Mouse (Mus musculus): Measurements from ENCODE around the gene Foxc2.
"Not testable (repeated sequence)": the region's sequence is repeated elsewhere in the genome, so short reads cannot be mapped to it uniquely, and the experiment has no call there.

The Foxc2 gene

GRCm38 (mm10) chr8:121119635-121120455 lies 3.9 kb downstream of the Foxc2 start:
- DNase-seq (ENCODE audit: low spot score), result no peak

GRCm38 (mm10) chr8:121120456-121121419 lies 4.8 kb downstream of the Foxc2 start:
- DNase-seq (ENCODE audit: low spot score), result no peak

GRCm38 (mm10) chr8:121121704-121122103 lies 5.7 kb downstream of the Foxc2 start:
- no peak for DNase-seq (ENCODE audit: low spot score)

- no peak for DNase-seq (ENCODE audit: low spot score)
Measured at GRCm38 (mm10) chr8:121122368-121122767, 6.4 kb downstream of the Foxc2 start.

- no peak for DNase-seq (ENCODE audit: low spot score)
Measured at GRCm38 (mm10) chr8:121123113-121123512, 7.1 kb downstream of the Foxc2 start.

GRCm38 (mm10) chr8:121124547-121125239 lies 8.7 kb downstream of the Foxc2 start:
- peak; percentile 27 for DNase-seq (ENCODE audit: low spot score)

- DNase-seq (ENCODE audit: low spot score), result peak; percentile 91
Measured at GRCm38 (mm10) chr8:121125311-121125876, 9.4 kb downstream of the Foxc2 start.

GRCm38 (mm10) chr8:121126191-121126590 lies 10.2 kb downstream of the Foxc2 start:
- DNase-seq (ENCODE audit: low spot score), result no peak

GRCm38 (mm10) chr8:121126694-121127093 lies 10.7 kb downstream of the Foxc2 start:
- no peak for DNase-seq (ENCODE audit: low spot score)

GRCm38 (mm10) chr8:121127291-121127701 lies 11.3 kb downstream of the Foxc2 start:
- no peak for DNase-seq (ENCODE audit: low spot score)

GRCm38 (mm10) chr8:121127756-121128375 lies 11.9 kb downstream of the Foxc2 start, which contains the start of gene Foxl1:
Gene Foxl1 (plus strand): TSS chr8:121127940.
- DNase-seq (ENCODE audit: low spot score), result no peak

- DNase-seq (ENCODE audit: low spot score), result no peak
Measured at GRCm38 (mm10) chr8:121128531-121129264, 12.7 kb downstream of the Foxc2 start.

- DNase-seq (ENCODE audit: low spot score), result no peak
Measured at GRCm38 (mm10) chr8:121129265-121129940, 13.4 kb downstream of the Foxc2 start.

- DNase-seq (ENCODE audit: low spot score), result no peak
Measured at GRCm38 (mm10) chr8:121130522-121130921, 14.6 kb downstream of the Foxc2 start.

GRCm38 (mm10) chr8:121132961-121133513 lies 17.1 kb downstream of the Foxc2 start:
- DNase-seq (ENCODE audit: low spot score), result no peak

- peak; percentile 38 for DNase-seq (ENCODE audit: low spot score)
Measured at GRCm38 (mm10) chr8:121134102-121134501, 18.1 kb downstream of the Foxc2 start.

- DNase-seq (ENCODE audit: low spot score), result no peak
Measured at GRCm38 (mm10) chr8:121134512-121134911, 18.5 kb downstream of the Foxc2 start.

GRCm38 (mm10) chr8:121136856-121137255 lies 20.9 kb downstream of the Foxc2 start:
- DNase-seq (ENCODE audit: low spot score), result no peak

GRCm38 (mm10) chr8:121145457-121146134 lies 29.6 kb downstream of the Foxc2 start:
- not testable (repeated sequence) for DNase-seq (ENCODE audit: low spot score)
